Mouse (Mus musculus) lung, embryonic 14.5 days (tissue): ENCODE data around the gene Reep3. TPM values are rescaled to one million over a fixed set of nuclear protein-coding genes. Genes with fewer than 3 reads are reported as not detected.

Source experiments
- ATAC-seq: fragments of 200-750 bp; cut with Nextera tagmentation; 2 replicates; pipeline ENCODE4 v1.8.0; 2017; ENCODE audit warnings: mild to moderate bottlenecking, moderate TSS enrichment, moderate library complexity; ENCODE audit not compliant: insufficient read depth
- DNase-seq: peaks from one replicate; pipeline ENCODE4 v3.0.0-alpha.2; 2015
- H3K27ac ChIP-seq: fragments of 300-500 bp; sonication (generic); 2 replicates; pipeline ENCODE4 v1.5.1; 2014; ENCODE audit warnings: low read depth, mild to moderate bottlenecking, moderate library complexity
- H3K27me3 ChIP-seq: fragments of 300-500 bp; sonication (generic); 2 replicates; pipeline ENCODE4 v1.6.1; 2014; ENCODE audit warnings: low read length, control low read depth; ENCODE audit not compliant: insufficient read depth
- H3K36me3 ChIP-seq: fragments of 300-500 bp; sonication (generic); 2 replicates; pipeline ENCODE4 v1.6.1; 2014; ENCODE audit warnings: control low read depth; ENCODE audit not compliant: insufficient read depth
- H3K4me1 ChIP-seq: fragments of 300-500 bp; sonication (generic); 2 replicates; pipeline ENCODE4 v1.6.1; 2014; ENCODE audit warnings: antibody characterized with exemption, control low read depth; ENCODE audit not compliant: insufficient read depth
- H3K4me2 ChIP-seq: fragments of 300-500 bp; sonication (generic); 2 replicates; pipeline ENCODE4 v1.6.1; 2014; ENCODE audit warnings: mild to moderate bottlenecking
- H3K4me3 ChIP-seq: fragments of 300-500 bp; sonication (generic); 2 replicates; pipeline ENCODE4 v1.5.1; 2014; ENCODE audit warnings: low read depth, low read length
- H3K9ac ChIP-seq: fragments of 300-500 bp; sonication (generic); 2 replicates; pipeline ENCODE4 v1.6.1; 2014
- H3K9me3 ChIP-seq: fragments of 300-500 bp; sonication (generic); 2 replicates; pipeline ENCODE4 v1.6.1; 2016; ENCODE audit warnings: low read depth, low read length, control low read depth
- CTCF ChIP-seq: IDR thresholded peaks from 2 replicates; pipeline ENCODE4 v1.5.1; 2016; ENCODE audit warnings: antibody characterized with exemption, low read depth
- whole genome bisulfite sequencing: fragments of 180-500 bp; shearing (Covaris S2); extraction: QIAGEN DNeasy Blood & Tissue Kit; methylation state at CpG from one replicate; pipeline ENCODE4 v1.1.7; 2014; 5-methylcytosine and 5-hydroxymethylcytosine counted together
- polyA plus RNA-seq: library from polyadenylated mRNA; unstranded; fragments of >200 nt; fragmentation: Nextera tagmentation; extraction: Ambion mirVana; gene quantifications from 2 replicates; pipeline ENCODE4 v1.2.1, GENCODE M21; 2014

The Reep3 gene
- 31.7 and 33.2 TPM in 2 replicates for polyA plus RNA-seq

DNA sequence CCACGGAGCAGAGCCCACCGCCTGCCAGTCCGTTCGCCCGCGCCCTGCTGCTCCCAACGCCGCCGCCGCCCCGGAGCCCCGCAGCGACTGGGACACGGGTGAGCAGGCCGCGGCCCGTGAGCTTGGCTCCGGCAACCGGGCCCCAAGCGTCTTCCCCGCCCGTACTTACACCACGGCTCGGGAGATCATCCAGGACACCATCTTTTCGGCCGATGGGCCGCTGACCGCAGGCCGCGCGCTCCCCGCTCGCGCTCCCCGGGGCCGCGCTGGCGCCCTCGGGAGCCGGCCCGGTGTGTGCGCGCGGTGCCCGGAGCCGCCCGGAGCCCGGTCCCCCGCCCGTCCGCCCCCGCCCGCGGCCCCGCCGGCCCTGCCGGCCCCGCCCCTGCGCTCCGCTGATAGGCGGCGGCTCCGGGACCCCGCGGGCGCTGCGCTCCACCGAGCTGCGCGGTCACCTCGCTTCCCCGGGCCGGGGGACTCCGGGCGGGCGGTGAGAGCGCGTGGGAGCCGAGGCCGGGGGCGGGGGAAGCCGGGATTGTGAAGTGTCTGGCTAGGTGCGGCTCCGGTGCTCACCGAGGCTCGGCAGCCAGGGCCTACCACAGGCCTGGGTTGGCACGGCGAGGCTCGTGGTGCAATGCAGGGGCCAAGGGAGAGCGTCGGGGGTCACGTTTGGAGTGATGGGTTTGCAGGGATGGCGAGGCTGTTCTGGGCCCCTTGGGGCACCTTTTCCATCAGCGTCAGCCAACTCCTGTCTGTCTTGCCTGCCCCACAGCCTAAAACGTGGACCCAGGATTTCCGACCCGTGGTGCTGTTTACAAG, at the start of gene Reep3:
Gene Reep3, minus strand, starts transcription at position 325 of the 816 bp plus-strand sequence.
- no peaks in the 10 kb centered on the region for H3K27me3 ChIP-seq
- TF ChIP-seq CTCF: no peak
- peak within 1 kb of the TSS; percentile 67 for H3K4me2 ChIP-seq
- H3K9me3 ChIP-seq: no peaks in the 10 kb centered on the region
- peak within 1 kb of the TSS; percentile 92 for H3K4me3 ChIP-seq
- H3K27ac ChIP-seq: peak within 1 kb of the TSS; percentile 99
- peaks cover 19% of the 10 kb centered on the region for H3K4me1 ChIP-seq
- under 1% methylated on average over 71 of the region's 97 CpGs for WGBS
- H3K9ac ChIP-seq: peak within 1 kb of the TSS; percentile 98
- peak; percentile 75 for DNase-seq
- H3K36me3 ChIP-seq: no peaks in the 10 kb centered on the region
- peak; percentile 80 for ATAC-seq

DNA sequence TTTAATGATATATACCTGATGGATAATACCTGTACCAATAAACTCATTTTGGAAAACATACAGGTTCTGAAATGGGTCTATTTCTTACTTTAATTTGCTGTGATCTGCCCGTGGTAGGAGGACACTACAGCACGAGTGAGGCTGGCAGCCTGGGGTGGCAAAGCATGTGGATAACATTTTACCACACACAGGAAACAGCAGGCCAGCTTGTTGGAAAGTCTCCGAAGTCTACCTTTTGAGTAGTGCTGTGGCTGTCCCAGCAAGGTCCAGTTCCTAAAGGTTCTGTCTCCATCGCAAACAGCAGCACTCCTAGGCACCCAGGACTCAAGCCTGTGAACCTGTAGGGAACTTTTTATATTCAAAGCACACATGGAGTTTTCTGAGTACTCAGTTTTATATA, 48.9 kb upstream of the Reep3 start:
- H3K27me3 ChIP-seq: no peaks in the 10 kb centered on the region
- H3K9me3 ChIP-seq: no peaks in the 10 kb centered on the region
- no peak overlapping the region for H3K4me2 ChIP-seq
- 86% methylated on average over 4 of the region's 4 CpGs for WGBS
- no peaks in the 10 kb centered on the region for H3K36me3 ChIP-seq
- peaks cover 3% of the 10 kb centered on the region; the same call in 1 of the 2 replicates for H3K4me1 ChIP-seq
- H3K27ac ChIP-seq: no peak overlapping the region
- TF ChIP-seq CTCF: no peak
- DNase-seq (no peak), ATAC-seq (no peak)
- no peak overlapping the region for H3K4me3 ChIP-seq
- no peak overlapping the region for H3K9ac ChIP-seq

DNA sequence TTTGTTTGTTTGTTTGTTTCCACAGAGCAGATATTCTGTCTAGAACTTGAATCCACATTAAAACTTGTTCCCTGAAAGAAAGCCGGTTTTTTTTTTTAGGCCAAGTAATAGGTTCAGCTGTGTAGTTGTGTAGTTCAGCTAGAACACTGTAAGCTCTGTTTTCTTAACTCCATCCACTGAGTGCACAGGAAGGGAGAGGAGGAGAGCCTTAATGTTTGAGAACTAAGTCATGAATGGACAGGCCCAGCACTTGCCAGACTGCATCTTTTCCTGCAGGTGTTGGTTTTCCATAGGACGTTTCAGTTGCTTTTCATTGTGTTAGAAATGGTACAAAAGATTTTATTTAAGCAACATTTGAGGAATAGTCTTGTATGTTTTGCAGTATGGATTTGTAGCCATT, 47.5 kb upstream of the Reep3 start:
- H3K27me3 ChIP-seq: no peaks in the 10 kb centered on the region
- H3K4me3 ChIP-seq: no peak overlapping the region
- no peak overlapping the region for H3K9ac ChIP-seq
- ATAC-seq (no peak), DNase-seq (peak; percentile 8)
- no peak for TF ChIP-seq CTCF
- H3K4me1 ChIP-seq: peaks cover 3% of the 10 kb centered on the region; the same call in 1 of the 2 replicates
- no peaks in the 10 kb centered on the region for H3K36me3 ChIP-seq
- no peaks in the 10 kb centered on the region for H3K9me3 ChIP-seq
- H3K27ac ChIP-seq: no peak overlapping the region
- WGBS: 53% methylated on average over 2 of the region's 2 CpGs
- no peak overlapping the region for H3K4me2 ChIP-seq

DNA sequence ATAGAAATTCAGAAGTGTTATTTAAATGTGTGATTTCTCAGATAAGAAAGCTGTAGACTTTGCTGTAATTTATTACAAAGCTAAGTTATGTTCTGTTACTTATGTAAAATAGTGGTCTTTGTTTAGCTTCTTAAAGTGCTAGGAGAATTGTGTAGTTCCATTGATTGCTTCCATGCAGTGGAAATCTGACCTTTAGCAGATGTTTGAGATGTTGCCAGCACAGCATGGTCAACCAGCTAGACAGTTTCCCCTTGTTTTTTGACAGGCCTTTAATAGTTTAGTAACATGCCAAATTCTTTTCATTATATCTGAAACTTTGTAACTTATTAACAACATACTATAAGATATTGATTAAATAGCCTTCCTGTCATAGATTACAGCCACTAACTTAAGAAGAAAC, 46.9 kb upstream of the Reep3 start:
- no peaks in the 10 kb centered on the region for H3K9me3 ChIP-seq
- DNase-seq: peak; percentile 75

DNA sequence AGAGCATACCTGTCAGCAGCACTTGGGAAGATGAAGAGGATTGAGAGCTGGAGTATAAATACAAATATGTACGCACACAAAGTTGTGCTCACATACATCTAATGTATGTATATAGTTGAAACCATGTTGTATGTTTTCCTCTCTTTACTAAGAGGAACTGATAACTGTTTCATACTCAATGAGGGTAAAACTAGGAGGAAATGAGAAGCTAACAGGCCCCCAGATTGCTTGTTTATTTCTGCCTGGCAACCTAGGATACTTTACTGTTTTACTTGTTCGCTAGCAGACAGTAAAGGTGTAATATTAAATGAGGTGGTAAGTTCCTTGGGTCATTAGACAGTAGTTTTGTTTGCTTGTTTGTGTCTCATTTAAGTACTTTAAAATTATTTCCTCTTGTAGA, 40.7 kb upstream of the Reep3 start:
- no peaks in the 10 kb centered on the region for H3K9me3 ChIP-seq
- H3K4me2 ChIP-seq: no peak overlapping the region
- no peak for TF ChIP-seq CTCF
- no peaks in the 10 kb centered on the region for H3K4me1 ChIP-seq
- H3K27me3 ChIP-seq: no peaks in the 10 kb centered on the region
- H3K4me3 ChIP-seq: no peak overlapping the region
- no peaks in the 10 kb centered on the region for H3K36me3 ChIP-seq
- DNase-seq: no peak
- H3K9ac ChIP-seq: no peak overlapping the region
- no peak overlapping the region for H3K27ac ChIP-seq
- 83% methylated on average over 2 of the region's 2 CpGs for WGBS
- no peak for ATAC-seq

More for the DNA sequence above, 46.9 kb upstream of the Reep3 start:
- no peak for ATAC-seq
- Histone ChIP-seq H3K36me3 (no peaks in the 10 kb centered on the region), H3K4me1 (peaks cover 3% of the 10 kb centered on the region; the same call in 1 of the 2 replicates), H3K9ac (no peak overlapping the region), H3K4me3 (no peak overlapping the region), H3K4me2 (no peak overlapping the region), H3K27ac (no peak overlapping the region), H3K27me3 (no peaks in the 10 kb centered on the region)
- no peak for TF ChIP-seq CTCF

DNA sequence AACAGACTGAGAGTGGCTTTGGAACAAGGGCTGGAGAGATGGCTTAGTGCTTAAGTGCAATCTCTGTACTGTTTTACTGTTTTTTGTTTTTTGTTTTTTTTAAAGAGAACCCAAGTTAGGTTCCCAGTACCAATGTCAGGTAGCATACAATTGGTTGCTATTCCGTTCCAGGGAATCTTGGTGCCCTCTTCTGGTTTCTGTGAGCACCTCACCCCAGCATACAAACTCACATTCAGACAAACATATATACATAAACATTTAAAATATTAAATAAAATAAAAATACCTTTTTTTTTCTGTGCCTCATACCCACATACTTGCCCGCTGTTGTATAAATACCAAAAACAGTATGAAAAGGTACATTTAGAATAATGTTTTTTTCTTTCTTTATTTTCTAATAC, 37.6 kb upstream of the Reep3 start:
- H3K9ac ChIP-seq: no peak overlapping the region
- ATAC-seq (no peak), DNase-seq (no peak)
- no peak overlapping the region for H3K27ac ChIP-seq
- H3K4me2 ChIP-seq: no peak overlapping the region
- no peaks in the 10 kb centered on the region for H3K9me3 ChIP-seq
- 93% methylated on average over 2 of the region's 2 CpGs for WGBS
- no peaks in the 10 kb centered on the region for H3K4me1 ChIP-seq
- H3K27me3 ChIP-seq: no peaks in the 10 kb centered on the region
- no peak overlapping the region for H3K4me3 ChIP-seq
- H3K36me3 ChIP-seq: no peaks in the 10 kb centered on the region
- TF ChIP-seq CTCF: peak; percentile 34

DNA sequence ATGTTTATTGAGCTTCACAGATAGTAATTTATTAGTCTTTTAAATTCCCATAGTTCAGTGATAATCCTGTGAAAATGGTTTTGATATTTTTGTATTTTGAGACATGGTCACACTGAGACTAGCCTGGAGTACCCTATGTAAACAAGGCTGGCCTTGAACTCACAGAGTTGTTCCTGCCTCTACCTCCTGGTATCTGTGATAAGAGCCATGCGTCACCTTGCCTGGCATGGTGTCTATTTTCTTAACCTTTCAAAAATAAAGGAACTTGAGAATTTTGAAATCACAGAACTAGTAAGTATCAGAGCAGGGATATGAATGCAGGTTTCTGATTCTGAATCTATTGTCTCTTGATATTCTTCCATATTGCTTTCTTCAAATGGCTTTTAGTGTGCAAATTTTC, 35.0 kb upstream of the Reep3 start:
- ATAC-seq (no peak), DNase-seq (no peak)
- H3K4me3 ChIP-seq: no peak overlapping the region
- H3K27me3 ChIP-seq: no peaks in the 10 kb centered on the region
- H3K27ac ChIP-seq: no peak overlapping the region
- H3K9me3 ChIP-seq: no peaks in the 10 kb centered on the region
- no peak overlapping the region for H3K4me2 ChIP-seq
- TF ChIP-seq CTCF: no peak
- no peak overlapping the region for H3K9ac ChIP-seq
- no peaks in the 10 kb centered on the region for H3K36me3 ChIP-seq
- WGBS: 59% methylated on average over 1 of the region's 1 CpGs
- peaks cover 6% of the 10 kb centered on the region for H3K4me1 ChIP-seq
